In the genomic region with DNA sequence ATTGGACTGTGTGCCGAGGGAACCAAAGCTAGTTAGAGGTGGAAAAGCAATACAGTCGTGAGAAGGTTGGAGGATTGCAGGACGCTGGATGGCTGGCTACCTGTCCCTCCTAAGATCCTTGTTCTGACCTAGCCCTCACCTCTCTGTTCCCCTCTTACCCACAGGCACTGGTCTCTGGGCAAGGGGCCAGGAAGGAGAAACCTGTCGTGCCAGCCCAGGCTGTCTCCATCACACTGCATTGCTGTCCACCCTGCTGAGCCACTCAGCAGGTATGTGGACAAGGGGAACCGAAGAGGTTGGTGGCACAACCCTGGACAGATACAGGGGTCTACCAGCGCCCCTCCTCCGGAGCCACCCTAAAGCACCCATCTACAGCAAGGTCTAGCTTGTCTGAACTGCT, we compare ENCODE assay signal across 9 mouse cellular contexts. TPM values are rescaled to one million over a fixed set of nuclear protein-coding genes. Genes with fewer than 3 reads are reported as not detected.
DNase-seq lines count a peak whose midpoint lies in the region; ATAC-seq and TF ChIP-seq lines count a peak whose summit lies in the region.
"Had no signal": no experiment of that assay in that cellular context is flagged by ENCODE, and none has a peak within 500 bp of the region (broad histone marks: within the 10 kb centered on the region; RNA-seq: fewer than 3 reads in every experiment).

No protein-coding gene starts in this region.

- H3K9me3 ChIP-seq in midbrain, embryonic 13.5 days = no peaks in the 10 kb centered on the region
- H3K9me3 ChIP-seq in midbrain, postnatal 0 days (ENCODE audit: low read length) = no peaks in the 10 kb centered on the region

- H3K4me3 ChIP-seq in midbrain, embryonic 13.5 days (replicated peaks) = no peak overlapping the region
- no peak overlapping the region for H3K4me3 ChIP-seq in midbrain, postnatal 0 days (ENCODE audit: low read depth, low read length)

- H3K4me1 ChIP-seq in midbrain, embryonic 13.5 days (replicated peaks) = peaks cover 10% of the 10 kb centered on the region; the same call in 1 of the 2 replicates
- no peaks in the 10 kb centered on the region for H3K4me1 ChIP-seq in midbrain, postnatal 0 days (ENCODE audit: insufficient read depth, low read length)

- H3K27me3 ChIP-seq in midbrain, embryonic 13.5 days = no peaks in the 10 kb centered on the region
- H3K27me3 ChIP-seq in midbrain, postnatal 0 days (ENCODE audit: insufficient read depth, low read length) = no peaks in the 10 kb centered on the region

- 0 out of 2 replicates have a peak overlapping the region, but pooled peaks have one; percentile 23 for H3K9ac ChIP-seq in midbrain, embryonic 13.5 days (replicated peaks)
- H3K9ac ChIP-seq in midbrain, postnatal 0 days (replicated peaks; ENCODE audit: low read length, poor library complexity, severe bottlenecking) = no peak overlapping the region

- H3K27ac ChIP-seq in midbrain, embryonic 13.5 days = no peak overlapping the region
- H3K27ac ChIP-seq in midbrain, postnatal 0 days (ENCODE audit: low read depth, low read length) = no peak overlapping the region

- no peaks in the 10 kb centered on the region for H3K36me3 ChIP-seq in midbrain, embryonic 13.5 days
- no peaks in the 10 kb centered on the region for H3K36me3 ChIP-seq in midbrain, postnatal 0 days (ENCODE audit: insufficient read depth, low read length)

- DNase-seq in cerebellum, adult 11-12 months = peak; percentile 46
- no peak for DNase-seq in midbrain, postnatal 0 days (ENCODE audit: low spot score)
- DNase-seq in kidney, postnatal 36 days = peak; percentile 59 to 67
- DNase-seq in urinary bladder, adult 2 months (ENCODE audit: low spot score) = peak; percentile 57
- no peak for DNase-seq in right cerebral cortex, postnatal 10 days (ENCODE audit: low spot score in 2 of 2)
- no peak for DNase-seq in left cerebral cortex, adult 9 months (ENCODE audit: low spot score in 2 of 2)

- WGBS in midbrain, embryonic 13.5 days = 79% methylated on average over 7 of the region's 7 CpGs
- 72% methylated on average over 7 of the region's 7 CpGs for WGBS in midbrain, postnatal 0 days

- no peak for ATAC-seq in cerebellum, adult (ENCODE audit: insufficient number of reproducible peaks, low FRiP score, low TSS enrichment)
- ATAC-seq in midbrain, embryonic 13.5 days = 0 out of 2 replicates have a peak, but pooled peaks have one; percentile 2
- ATAC-seq in midbrain, postnatal 0 days (ENCODE audit: low FRiP score) = no peak

- TF ChIP-seq CTCF in midbrain, postnatal 0 days (IDR thresholded peaks at IDR 0.05) = no peak

- H3K4me2 ChIP-seq in midbrain, embryonic 13.5 days (replicated peaks) = 0 out of 2 replicates have a peak overlapping the region, but pooled peaks have one; percentile 35
- H3K4me2 ChIP-seq in midbrain, postnatal 0 days (ENCODE audit: low read depth, low read length, poor library complexity, severe bottlenecking) = no peak overlapping the region

RNA-seq across cellular contexts. Expression of a gene that starts 1.9 kb away (rescaled TPM):
- polyA plus RNA-seq in midbrain, embryonic 13.5 days (2015; fragmentation: Nextera tagmentation; extraction: Ambion mirVana) = 0.14 and 0.31 TPM in 2 replicates
- not detected in 2 replicates for total RNA-seq in midbrain, postnatal 0 days (2014; rRNA removed)
- polyA plus RNA-seq in midbrain, postnatal 0 days (2015; fragmentation: Nextera tagmentation; extraction: Ambion mirVana) = 0.22 and 0.39 TPM in 2 replicates
- polyA plus RNA-seq in urinary bladder, adult 2 months (2012; rRNA removed) = 1.8 and 2.4 TPM in 2 replicates

RNA-seq across cellular contexts. Expression of a gene that starts 12.0 kb away (rescaled TPM):
- 0.46 and 0.73 TPM in 2 replicates for polyA plus RNA-seq in midbrain, embryonic 13.5 days (2015; fragmentation: Nextera tagmentation; extraction: Ambion mirVana)
- total RNA-seq in midbrain, postnatal 0 days (2014; rRNA removed) = 0.76 and 1.5 TPM in 2 replicates
- polyA plus RNA-seq in midbrain, postnatal 0 days (2015; fragmentation: Nextera tagmentation; extraction: Ambion mirVana) = 0.65 and 0.84 TPM in 2 replicates
- polyA plus RNA-seq in urinary bladder, adult 2 months (2012; rRNA removed) = 2,098 and 2,832 TPM in 2 replicates
- total RNA-seq: neutrophil, adult 5-6 weeks had no signal

RNA-seq across cellular contexts. Expression of a gene that starts 12.1 kb away (rescaled TPM):
- polyA plus RNA-seq in midbrain, embryonic 13.5 days (2015; fragmentation: Nextera tagmentation; extraction: Ambion mirVana) = 12.9 and 13.3 TPM in 2 replicates
- 38.8 and 39.5 TPM in 2 replicates for total RNA-seq in midbrain, postnatal 0 days (2014; rRNA removed)
- 5.3 and 8.3 TPM in 2 replicates for polyA plus RNA-seq in midbrain, postnatal 0 days (2015; fragmentation: Nextera tagmentation; extraction: Ambion mirVana)
- polyA plus RNA-seq in urinary bladder, adult 2 months (2012; rRNA removed) = 38.3 and 40.2 TPM in 2 replicates

RNA-seq across cellular contexts. Expression of a gene that starts 25.3 kb away (rescaled TPM):
- polyA plus RNA-seq in midbrain, embryonic 13.5 days (2015; fragmentation: Nextera tagmentation; extraction: Ambion mirVana) = 1,046 and 1,055 TPM in 2 replicates
- 310 and 337 TPM in 2 replicates for total RNA-seq in midbrain, postnatal 0 days (2014; rRNA removed)
- 1,351 and 1,409 TPM in 2 replicates for polyA plus RNA-seq in midbrain, postnatal 0 days (2015; fragmentation: Nextera tagmentation; extraction: Ambion mirVana)
- 703 and 875 TPM in 2 replicates for polyA plus RNA-seq in urinary bladder, adult 2 months (2012; rRNA removed)

RNA-seq across cellular contexts. Expression of a gene that starts 35.0 kb away (rescaled TPM):
- not detected in 2 replicates for polyA plus RNA-seq in midbrain, embryonic 13.5 days (2015; fragmentation: Nextera tagmentation; extraction: Ambion mirVana)
- total RNA-seq in midbrain, postnatal 0 days (2014; rRNA removed) = 1.2 TPM in 1 of 2 replicates, not detected in the other
- polyA plus RNA-seq in midbrain, postnatal 0 days (2015; fragmentation: Nextera tagmentation; extraction: Ambion mirVana) = 0.15 TPM in 1 of 2 replicates, not detected in the other
- polyA plus RNA-seq in urinary bladder, adult 2 months (2012; rRNA removed) = not detected in 2 replicates
- total RNA-seq: neutrophil, adult 5-6 weeks had no signal

Comparison
In these comparisons a context has a peak if more than half of its experiments do, and no peak if none do; other contexts are left out.
1. DNase-seq: peak in cerebellum, adult 11-12 months (single experiment), kidney, postnatal 36 days (2 of 2) and urinary bladder, adult 2 months (single experiment); none in midbrain, postnatal 0 days (single experiment), right cerebral cortex, postnatal 10 days (0 of 2) and left cerebral cortex, adult 9 months (0 of 2).
2. RNA of a gene that starts 12.0 kb away (polyA plus RNA-seq): 2,098 to 2,832 TPM in urinary bladder, adult 2 months; 0.65 to 0.84 TPM in midbrain, postnatal 0 days and 0.46 to 0.73 TPM in midbrain, embryonic 13.5 days; every median in the first group is over 1,000 times any median in the second.